Mouse (Mus musculus): ENCODE data around the gene Rngtt. TPM values are rescaled to one million over a fixed set of nuclear protein-coding genes. Genes with fewer than 3 reads are reported as not detected.

The Rngtt gene
- polyA plus RNA-seq, 1 experiment from 2014 or later = 24.6 TPM

GRCm38 (mm10) chr4:33281891-33282685 is 28.0 kb upstream of the Rngtt start:
- no peak overlapping the region for H3K9ac ChIP-seq (ENCODE audit: low read depth, low read length)
- no peak for ATAC-seq (replicated peaks; ENCODE audit: insufficient number of reproducible peaks, low FRiP score, low TSS enrichment)
- H3K36me3 ChIP-seq (ENCODE audit: control insufficient read depth, insufficient read depth, low read length) = no peaks in the 10 kb centered on the region
- H3K27ac ChIP-seq (ENCODE audit: low read depth, low read length) = no peak overlapping the region
- no peak overlapping the region for H3K4me2 ChIP-seq
- no peak overlapping the region for H3K4me3 ChIP-seq (ENCODE audit: low read depth, low read length)
- H3K27me3 ChIP-seq (ENCODE audit: control insufficient read depth, insufficient read depth, low read length) = no peaks in the 10 kb centered on the region
- WGBS (ENCODE audit: insufficient replicate concordance) = 64% methylated on average over 3 of the region's 3 CpGs
- H3K4me1 ChIP-seq (ENCODE audit: control insufficient read depth, insufficient read depth, low read length) = no peaks in the 10 kb centered on the region
- H3K9me3 ChIP-seq (replicated peaks; ENCODE audit: control insufficient read depth, low read length) = no peaks in the 10 kb centered on the region

GRCm38 (mm10) chr4:33284083-33284880 is 25.8 kb upstream of the Rngtt start:
- H3K9ac ChIP-seq (ENCODE audit: low read depth, low read length) = no peak overlapping the region
- no peaks in the 10 kb centered on the region for H3K36me3 ChIP-seq (ENCODE audit: control insufficient read depth, insufficient read depth, low read length)
- H3K27me3 ChIP-seq (ENCODE audit: control insufficient read depth, insufficient read depth, low read length) = no peaks in the 10 kb centered on the region
- WGBS (ENCODE audit: insufficient replicate concordance) = 61% methylated on average over 5 of the region's 5 CpGs
- no peak overlapping the region for H3K27ac ChIP-seq (ENCODE audit: low read depth, low read length)
- no peak overlapping the region for H3K4me3 ChIP-seq (ENCODE audit: low read depth, low read length)
- no peaks in the 10 kb centered on the region for H3K9me3 ChIP-seq (replicated peaks; ENCODE audit: control insufficient read depth, low read length)
- H3K4me1 ChIP-seq (ENCODE audit: control insufficient read depth, insufficient read depth, low read length) = no peaks in the 10 kb centered on the region
- no peak for ATAC-seq (replicated peaks; ENCODE audit: insufficient number of reproducible peaks, low FRiP score, low TSS enrichment)
- no peak overlapping the region for H3K4me2 ChIP-seq

- Histone ChIP-seq H3K27me3 (ENCODE audit: control insufficient read depth, insufficient read depth, low read length) (no peaks in the 10 kb centered on the region), H3K9ac (ENCODE audit: low read depth, low read length) (no peak overlapping the region), H3K27ac (ENCODE audit: low read depth, low read length) (no peak overlapping the region), H3K36me3 (ENCODE audit: control insufficient read depth, insufficient read depth, low read length) (no peaks in the 10 kb centered on the region), H3K4me2 (no peak overlapping the region), H3K4me1 (ENCODE audit: control insufficient read depth, insufficient read depth, low read length) (no peaks in the 10 kb centered on the region), H3K9me3 (replicated peaks; ENCODE audit: control insufficient read depth, low read length) (no peaks in the 10 kb centered on the region), H3K4me3 (ENCODE audit: low read depth, low read length) (no peak overlapping the region)
- 85% methylated on average over 8 of the region's 8 CpGs for whole genome bisulfite sequencing (ENCODE audit: insufficient replicate concordance)
- no peak for ATAC-seq (replicated peaks; ENCODE audit: insufficient number of reproducible peaks, low FRiP score, low TSS enrichment)
Measured at GRCm38 (mm10) chr4:33285448-33285847, 24.7 kb upstream of the Rngtt start.

GRCm38 (mm10) chr4:33289106-33289650 is 20.9 kb upstream of the Rngtt start:
- Histone ChIP-seq H3K27ac (ENCODE audit: low read depth, low read length) (no peak overlapping the region), H3K4me2 (peak overlapping the region; percentile 27; the same call in 1 of the 2 replicates), H3K9me3 (replicated peaks; ENCODE audit: control insufficient read depth, low read length) (no peaks in the 10 kb centered on the region), H3K27me3 (ENCODE audit: control insufficient read depth, insufficient read depth, low read length) (no peaks in the 10 kb centered on the region), H3K36me3 (ENCODE audit: control insufficient read depth, insufficient read depth, low read length) (no peaks in the 10 kb centered on the region), H3K4me1 (ENCODE audit: control insufficient read depth, insufficient read depth, low read length) (peaks cover 3% of the 10 kb centered on the region; the same call in 1 of the 2 replicates), H3K9ac (ENCODE audit: low read depth, low read length) (no peak overlapping the region), H3K4me3 (ENCODE audit: low read depth, low read length) (no peak overlapping the region)
- ATAC-seq (replicated peaks; ENCODE audit: insufficient number of reproducible peaks, low FRiP score, low TSS enrichment) = no peak
- 74% methylated on average over 12 of the region's 12 CpGs for whole genome bisulfite sequencing (ENCODE audit: insufficient replicate concordance)

GRCm38 (mm10) chr4:33290002-33290401 is 20.1 kb upstream of the Rngtt start, which contains the start of gene Pnrc1:
Pnrc1 (minus strand) TSS chr4:33290163.
- 0 out of 2 replicates have a peak, but pooled peaks have one; percentile 69 for ATAC-seq (replicated peaks; ENCODE audit: insufficient number of reproducible peaks, low FRiP score, low TSS enrichment)
- Histone ChIP-seq H3K9me3 (replicated peaks; ENCODE audit: control insufficient read depth, low read length) (no peaks in the 10 kb centered on the region), H3K9ac (ENCODE audit: low read depth, low read length) (no peak within 1 kb of the TSS), H3K27ac (ENCODE audit: low read depth, low read length) (no peak within 1 kb of the TSS), H3K4me2 (peak within 1 kb of the TSS; percentile 27), H3K4me3 (ENCODE audit: low read depth, low read length) (no peak within 1 kb of the TSS), H3K36me3 (ENCODE audit: control insufficient read depth, insufficient read depth, low read length) (no peaks in the 10 kb centered on the region), H3K27me3 (ENCODE audit: control insufficient read depth, insufficient read depth, low read length) (no peaks in the 10 kb centered on the region), H3K4me1 (ENCODE audit: control insufficient read depth, insufficient read depth, low read length) (peaks cover 3% of the 10 kb centered on the region; the same call in 1 of the 2 replicates)
- 63% methylated on average over 3 of the region's 3 CpGs for WGBS (ENCODE audit: insufficient replicate concordance)

GRCm38 (mm10) chr4:33290878-33291277 is 19.2 kb upstream of the Rngtt start:
- no peaks in the 10 kb centered on the region for H3K9me3 ChIP-seq (replicated peaks; ENCODE audit: control insufficient read depth, low read length)
- H3K4me3 ChIP-seq (ENCODE audit: low read depth, low read length) = no peak overlapping the region
- H3K36me3 ChIP-seq (ENCODE audit: control insufficient read depth, insufficient read depth, low read length) = no peaks in the 10 kb centered on the region
- no peak overlapping the region for H3K4me2 ChIP-seq
- peaks cover 3% of the 10 kb centered on the region; the same call in 1 of the 2 replicates for H3K4me1 ChIP-seq (ENCODE audit: control insufficient read depth, insufficient read depth, low read length)
- H3K27ac ChIP-seq (ENCODE audit: low read depth, low read length) = no peak overlapping the region
- ATAC-seq (replicated peaks; ENCODE audit: insufficient number of reproducible peaks, low FRiP score, low TSS enrichment) = no peak
- no peaks in the 10 kb centered on the region for H3K27me3 ChIP-seq (ENCODE audit: control insufficient read depth, insufficient read depth, low read length)
- 58% methylated on average over 4 of the region's 4 CpGs for WGBS (ENCODE audit: insufficient replicate concordance)
- H3K9ac ChIP-seq (ENCODE audit: low read depth, low read length) = no peak overlapping the region

GRCm38 (mm10) chr4:33292409-33293370 is 17.4 kb upstream of the Rngtt start:
- Histone ChIP-seq H3K4me2 (peak overlapping the region; percentile 29; the same call in 1 of the 2 replicates), H3K4me1 (ENCODE audit: control insufficient read depth, insufficient read depth, low read length) (peaks cover 3% of the 10 kb centered on the region; the same call in 1 of the 2 replicates), H3K27me3 (ENCODE audit: control insufficient read depth, insufficient read depth, low read length) (no peaks in the 10 kb centered on the region), H3K9ac (ENCODE audit: low read depth, low read length) (no peak overlapping the region), H3K4me3 (ENCODE audit: low read depth, low read length) (no peak overlapping the region), H3K27ac (ENCODE audit: low read depth, low read length) (no peak overlapping the region), H3K9me3 (replicated peaks; ENCODE audit: control insufficient read depth, low read length) (no peaks in the 10 kb centered on the region), H3K36me3 (ENCODE audit: control insufficient read depth, insufficient read depth, low read length) (no peaks in the 10 kb centered on the region)
- no peak for ATAC-seq (replicated peaks; ENCODE audit: insufficient number of reproducible peaks, low FRiP score, low TSS enrichment)
- WGBS (ENCODE audit: insufficient replicate concordance) = 22% methylated on average over 16 of the region's 16 CpGs

All from heart, embryonic 11.5 days (tissue).